Mouse (Mus musculus): ENCODE data around the gene Anxa7. TPM values are rescaled to one million over a fixed set of nuclear protein-coding genes. Genes with fewer than 3 reads are reported as not detected.

The Anxa7 gene
- polyA plus RNA-seq, 1 experiment from 2014 or later = 36.0 TPM

DNA sequence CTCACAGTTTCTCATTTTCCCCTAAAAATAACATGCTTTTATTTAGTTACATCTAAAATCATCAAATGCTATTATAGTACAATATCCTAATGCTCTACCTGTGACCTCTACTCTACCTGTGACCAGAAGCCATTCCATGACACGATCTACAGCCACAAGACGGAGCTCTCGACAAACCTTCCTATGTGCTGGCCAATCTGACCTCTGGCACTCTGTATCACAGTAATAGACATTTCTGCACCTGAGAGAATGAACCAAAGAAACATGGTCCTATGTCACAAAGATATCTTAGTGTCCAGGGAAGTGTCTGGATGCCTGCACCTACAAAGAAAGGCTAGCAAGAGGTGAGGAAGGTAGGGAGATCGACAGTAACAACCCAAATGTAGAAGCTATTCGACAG is 6.1 kb upstream of the Anxa7 start:
- ATAC-seq (ENCODE audit: insufficient read depth) = no peak

DNA sequence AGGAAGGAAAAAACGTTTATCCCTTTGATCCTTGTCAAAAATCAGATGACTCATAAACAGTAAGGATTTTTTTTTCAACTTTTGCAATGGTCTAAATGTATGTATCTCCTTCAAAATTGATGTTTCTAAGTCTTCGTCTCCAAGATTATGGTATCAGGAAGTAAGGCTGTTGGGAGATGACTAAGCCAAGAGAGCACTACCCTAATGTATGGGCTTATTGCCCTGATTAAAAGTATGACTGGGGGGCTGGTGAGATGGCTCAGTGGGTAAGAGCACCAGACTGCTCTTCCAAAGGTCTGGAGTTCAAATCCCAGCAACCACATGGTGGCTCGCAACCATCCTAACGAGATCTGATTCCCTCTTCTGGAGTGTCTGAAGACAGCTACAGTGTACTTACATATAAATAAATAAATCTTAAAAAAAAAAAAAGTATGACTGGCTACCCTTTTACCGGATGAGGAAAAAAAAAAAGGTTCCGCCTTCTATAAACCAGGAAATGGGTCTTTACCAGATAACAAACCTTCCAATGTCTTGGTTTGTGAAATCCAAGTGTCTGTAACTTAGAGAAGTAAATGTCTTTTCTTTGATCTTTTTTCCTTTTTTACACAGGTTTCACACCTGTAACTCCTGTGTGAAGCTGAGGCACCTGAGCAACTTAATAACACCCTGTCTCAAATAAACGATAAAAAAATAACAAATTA is 2.3 kb upstream of the Anxa7 start:
- no peaks in the 10 kb centered on the region for H3K27me3 ChIP-seq (ENCODE audit: insufficient read depth, low read length)
- H3K27ac ChIP-seq (ENCODE audit: low read depth) = no peak overlapping the region
- H3K9ac ChIP-seq = no peak overlapping the region
- H3K4me3 ChIP-seq (ENCODE audit: low read depth, low read length) = no peak overlapping the region
- ATAC-seq (ENCODE audit: insufficient read depth) (no peak), DNase-seq (no peak)
- WGBS = 77% methylated on average over 7 of the region's 7 CpGs
- peaks cover 22% of the 10 kb centered on the region; the same call in 1 of the 2 replicates for H3K36me3 ChIP-seq (ENCODE audit: insufficient read depth)
- H3K4me1 ChIP-seq (ENCODE audit: insufficient read depth) = 0 out of 2 replicates have a peak, but pooled peaks cover 5% of the 10 kb centered on the region
- no peak for TF ChIP-seq CTCF (IDR thresholded peaks at IDR 0.05; ENCODE audit: low read depth)
- H3K9me3 ChIP-seq (ENCODE audit: low read depth, low read length) = no peaks in the 10 kb centered on the region
- no peak overlapping the region for H3K4me2 ChIP-seq

More for the DNA sequence above, 6.1 kb upstream of the Anxa7 start:
- Histone ChIP-seq H3K9ac (no peak overlapping the region), H3K4me1 (ENCODE audit: insufficient read depth) (no peaks in the 10 kb centered on the region), H3K4me3 (ENCODE audit: low read depth, low read length) (no peak overlapping the region), H3K27ac (ENCODE audit: low read depth) (no peak overlapping the region), H3K27me3 (ENCODE audit: insufficient read depth, low read length) (no peaks in the 10 kb centered on the region), H3K9me3 (ENCODE audit: low read depth, low read length) (no peaks in the 10 kb centered on the region), H3K4me2 (no peak overlapping the region), H3K36me3 (ENCODE audit: insufficient read depth) (peaks cover 29% of the 10 kb centered on the region)
- TF ChIP-seq CTCF (IDR thresholded peaks at IDR 0.05; ENCODE audit: low read depth) = no peak
- no peak for DNase-seq
- WGBS = 95% methylated on average over 5 of the region's 5 CpGs

DNA sequence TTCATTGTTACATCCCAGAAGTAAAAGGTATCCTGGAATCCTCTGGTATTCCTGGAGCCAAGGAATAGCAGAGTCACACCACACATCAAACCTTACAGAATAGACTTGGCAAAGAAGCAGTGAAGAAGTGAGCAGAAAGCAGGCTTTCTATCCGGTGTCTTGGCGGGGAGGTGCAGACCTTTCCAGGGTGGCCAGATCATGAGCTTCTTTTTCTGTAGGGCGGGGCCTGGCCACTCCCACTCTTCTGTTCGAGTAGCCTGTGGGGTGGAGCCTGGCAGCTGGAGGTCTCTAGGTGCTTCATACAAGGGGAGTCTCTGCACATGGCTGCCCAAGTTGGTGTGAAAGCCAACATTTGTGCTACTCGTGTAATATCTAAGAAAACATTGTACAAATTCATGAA is 1.3 kb upstream of the Anxa7 start:
- DNase-seq (peak; percentile 14), ATAC-seq (ENCODE audit: insufficient read depth) (no peak)
- Histone ChIP-seq H3K36me3 (ENCODE audit: insufficient read depth) (0 out of 2 replicates have a peak, but pooled peaks cover 17% of the 10 kb centered on the region), H3K4me1 (ENCODE audit: insufficient read depth) (0 out of 2 replicates have a peak, but pooled peaks cover 5% of the 10 kb centered on the region), H3K4me3 (ENCODE audit: low read depth, low read length) (no peak overlapping the region), H3K27ac (ENCODE audit: low read depth) (no peak overlapping the region), H3K9me3 (ENCODE audit: low read depth, low read length) (no peaks in the 10 kb centered on the region), H3K9ac (no peak overlapping the region), H3K4me2 (no peak overlapping the region), H3K27me3 (ENCODE audit: insufficient read depth, low read length) (no peaks in the 10 kb centered on the region)
- 23% methylated on average over 5 of the region's 5 CpGs for WGBS
- no peak for TF ChIP-seq CTCF (IDR thresholded peaks at IDR 0.05; ENCODE audit: low read depth)

GRCm38 (mm10) chr14:20480195-20480579 is 254 bp upstream of the Anxa7 start:
- H3K9me3 ChIP-seq (ENCODE audit: low read depth, low read length) = no peaks in the 10 kb centered on the region
- H3K4me3 ChIP-seq (ENCODE audit: low read depth, low read length) = peak overlapping the region; percentile 66
- H3K9ac ChIP-seq = peak overlapping the region; percentile 70
- H3K4me2 ChIP-seq = peak overlapping the region; percentile 64
- no peak for TF ChIP-seq CTCF (IDR thresholded peaks at IDR 0.05; ENCODE audit: low read depth)
- ATAC-seq (ENCODE audit: insufficient read depth) (no peak; the same call in 1 of the 2 replicates), DNase-seq (no peak)
- H3K36me3 ChIP-seq (ENCODE audit: insufficient read depth) = 0 out of 2 replicates have a peak, but pooled peaks cover 17% of the 10 kb centered on the region
- no peak overlapping the region for H3K27ac ChIP-seq (ENCODE audit: low read depth)
- H3K4me1 ChIP-seq (ENCODE audit: insufficient read depth) = 0 out of 2 replicates have a peak, but pooled peaks cover 5% of the 10 kb centered on the region
- H3K27me3 ChIP-seq (ENCODE audit: insufficient read depth, low read length) = no peaks in the 10 kb centered on the region
- 68% methylated on average over 1 of the region's 1 CpGs for WGBS

GRCm38 (mm10) chr14:20478801-20479200 is 1.1 kb downstream of the Anxa7 start:
- WGBS = 17% methylated on average over 7 of the region's 7 CpGs

GRCm38 (mm10) chr14:20478385-20478784 is 1.5 kb downstream of the Anxa7 start:
- no peaks in the 10 kb centered on the region for H3K27me3 ChIP-seq (ENCODE audit: insufficient read depth, low read length)
- H3K9ac ChIP-seq = peak overlapping the region; percentile 70
- no peaks in the 10 kb centered on the region for H3K9me3 ChIP-seq (ENCODE audit: low read depth, low read length)
- peak overlapping the region; percentile 64 for H3K4me2 ChIP-seq
- H3K4me1 ChIP-seq (ENCODE audit: insufficient read depth) = 0 out of 2 replicates have a peak, but pooled peaks cover 5% of the 10 kb centered on the region
- WGBS = 36% methylated on average over 3 of the region's 3 CpGs
- H3K4me3 ChIP-seq (ENCODE audit: low read depth, low read length) = peak overlapping the region; percentile 66
- H3K36me3 ChIP-seq (ENCODE audit: insufficient read depth) = no peaks in the 10 kb centered on the region
- 0 out of 2 replicates have a peak overlapping the region, but pooled peaks have one; percentile 10 for H3K27ac ChIP-seq (ENCODE audit: low read depth)
- ATAC-seq (ENCODE audit: insufficient read depth) (no peak), DNase-seq (peak; percentile 1)
- no peak for TF ChIP-seq CTCF (IDR thresholded peaks at IDR 0.05; ENCODE audit: low read depth)

More at GRCm38 (mm10) chr14:20478801-20479200, 1.1 kb downstream of the Anxa7 start:
- peak overlapping the region; percentile 66 for H3K4me3 ChIP-seq (ENCODE audit: low read depth, low read length)
- ATAC-seq (ENCODE audit: insufficient read depth) (peak; percentile 36; the same call in 1 of the 2 replicates), DNase-seq (peak; percentile 56)
- 0 out of 2 replicates have a peak overlapping the region, but pooled peaks have one; percentile 10 for H3K27ac ChIP-seq (ENCODE audit: low read depth)
- no peaks in the 10 kb centered on the region for H3K9me3 ChIP-seq (ENCODE audit: low read depth, low read length)
- no peak for TF ChIP-seq CTCF (IDR thresholded peaks at IDR 0.05; ENCODE audit: low read depth)
- H3K9ac ChIP-seq = peak overlapping the region; percentile 70
- H3K4me1 ChIP-seq (ENCODE audit: insufficient read depth) = 0 out of 2 replicates have a peak, but pooled peaks cover 5% of the 10 kb centered on the region
- H3K4me2 ChIP-seq = peak overlapping the region; percentile 64
- H3K36me3 ChIP-seq (ENCODE audit: insufficient read depth) = 0 out of 2 replicates have a peak, but pooled peaks cover 4% of the 10 kb centered on the region
- no peaks in the 10 kb centered on the region for H3K27me3 ChIP-seq (ENCODE audit: insufficient read depth, low read length)

- TF ChIP-seq CTCF (IDR thresholded peaks at IDR 0.05; ENCODE audit: low read depth) = no peak
- Histone ChIP-seq H3K4me3 (ENCODE audit: low read depth, low read length) (no peak overlapping the region), H3K4me1 (ENCODE audit: insufficient read depth) (0 out of 2 replicates have a peak, but pooled peaks cover 5% of the 10 kb centered on the region), H3K9ac (no peak overlapping the region), H3K36me3 (ENCODE audit: insufficient read depth) (no peaks in the 10 kb centered on the region), H3K9me3 (ENCODE audit: low read depth, low read length) (no peaks in the 10 kb centered on the region), H3K27me3 (ENCODE audit: insufficient read depth, low read length) (no peaks in the 10 kb centered on the region), H3K4me2 (no peak overlapping the region), H3K27ac (ENCODE audit: low read depth) (no peak overlapping the region)
- ATAC-seq (ENCODE audit: insufficient read depth) = no peak
- 64% methylated on average over 4 of the region's 4 CpGs for WGBS
- DNase-seq = no peak
Measured at GRCm38 (mm10) chr14:20477261-20478025, 2.5 kb downstream of the Anxa7 start.
